Mouse (Mus musculus): ENCODE data around the gene Cbx5. TPM values are rescaled to one million over a fixed set of nuclear protein-coding genes. Genes with fewer than 3 reads are reported as not detected.

The Cbx5 gene
- polyA plus RNA-seq, 1 experiment = 52.3 TPM

DNA sequence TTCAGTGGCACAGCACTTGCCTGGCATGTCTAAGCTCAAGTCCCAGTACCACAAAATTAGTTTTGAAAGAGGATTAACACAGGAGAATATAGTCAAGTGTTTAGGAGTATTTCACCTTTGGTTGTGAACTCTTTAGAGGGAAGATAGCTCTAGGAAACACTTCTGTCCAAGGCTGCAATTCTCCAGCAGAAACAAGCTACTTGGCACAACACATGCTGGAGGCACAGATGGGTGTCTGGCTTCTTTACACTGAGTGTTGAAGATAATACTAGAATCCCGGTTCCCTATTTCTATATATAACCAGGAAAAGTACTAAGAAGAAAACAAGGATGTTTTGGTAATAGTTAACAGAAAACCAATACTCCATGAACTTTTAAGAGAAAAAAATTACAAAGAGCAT, 42.8 kb downstream of the Cbx5 start:
- no peak for TF ChIP-seq FOSL1 (IDR thresholded peaks at IDR 0.05; ENCODE audit: insufficient read depth, low read length, poor library complexity, severe bottlenecking)
- no peak for TF ChIP-seq CEBPB (IDR thresholded peaks at IDR 0.05; ENCODE audit: low read depth)
- no peak for TF ChIP-seq USF1 (IDR thresholded peaks at IDR 0.05; ENCODE audit: low read depth)
- no peak for TF ChIP-seq MYOG (IDR thresholded peaks at IDR 0.05; ENCODE audit: control insufficient read depth, extremely low read depth, insufficient read length)
- TF ChIP-seq MAX (IDR thresholded peaks at IDR 0.05) = no peak
- no peak for TF ChIP-seq MYOD1 (IDR thresholded peaks at IDR 0.05; ENCODE audit: control insufficient read depth, insufficient read length, low read depth)
- no peak for TF ChIP-seq CTCF (IDR thresholded peaks at IDR 0.05; ENCODE audit: control insufficient read depth, insufficient read depth, insufficient read length)
- Histone ChIP-seq H3K79me3 (ENCODE audit: low read depth) (peaks cover 9% of the 10 kb centered on the region), H3K27me3 (ENCODE audit: control insufficient read depth, insufficient read depth, insufficient read length) (no peaks in the 10 kb centered on the region), H3ac (ENCODE audit: control insufficient read depth, insufficient read length, low read depth) (no peak overlapping the region), H3K79me2 (ENCODE audit: control insufficient read depth, insufficient read depth) (peaks cover 19% of the 10 kb centered on the region), H3K4me3 (ENCODE audit: insufficient read depth, poor library complexity, severe bottlenecking) (no peak overlapping the region), H3K36me3 (ENCODE audit: control insufficient read depth, insufficient read depth) (peaks cover 99% of the 10 kb centered on the region)

DNA sequence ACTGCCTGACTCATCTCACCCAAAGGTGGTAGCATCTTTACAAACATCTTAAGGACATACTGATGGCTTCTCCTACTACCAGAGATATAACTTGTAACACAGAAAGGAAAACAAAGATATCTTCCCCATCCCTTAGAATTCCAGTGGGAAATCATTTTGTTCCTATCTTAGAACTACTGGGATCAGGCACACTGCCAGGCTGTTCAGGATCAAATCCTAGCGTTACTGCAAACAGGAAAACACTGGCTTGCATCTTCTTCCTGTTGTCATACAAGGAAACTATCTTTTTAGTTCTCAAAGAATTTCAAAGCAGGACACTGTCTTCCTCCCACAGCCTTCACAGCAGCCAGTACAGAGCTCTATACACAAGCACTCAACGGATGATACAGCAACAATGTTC, 46.0 kb downstream of the Cbx5 start:
- no peak overlapping the region for H3K4me3 ChIP-seq (ENCODE audit: insufficient read depth, poor library complexity, severe bottlenecking)
- TF ChIP-seq MAX (IDR thresholded peaks at IDR 0.05) (no peak), MYOD1 (IDR thresholded peaks at IDR 0.05; ENCODE audit: control insufficient read depth, insufficient read length, low read depth) (no peak), FOSL1 (IDR thresholded peaks at IDR 0.05; ENCODE audit: insufficient read depth, low read length, poor library complexity, severe bottlenecking) (no peak), CEBPB (IDR thresholded peaks at IDR 0.05; ENCODE audit: low read depth) (no peak), CTCF (IDR thresholded peaks at IDR 0.05; ENCODE audit: control insufficient read depth, insufficient read depth, insufficient read length) (no peak), USF1 (IDR thresholded peaks at IDR 0.05; ENCODE audit: low read depth) (no peak), MYOG (IDR thresholded peaks at IDR 0.05; ENCODE audit: control insufficient read depth, extremely low read depth, insufficient read length) (no peak)
- H3K79me2 ChIP-seq (ENCODE audit: control insufficient read depth, insufficient read depth) = peaks cover 12% of the 10 kb centered on the region
- peaks cover 88% of the 10 kb centered on the region for H3K36me3 ChIP-seq (ENCODE audit: control insufficient read depth, insufficient read depth)
- H3K79me3 ChIP-seq (ENCODE audit: low read depth) = peaks cover 3% of the 10 kb centered on the region
- H3ac ChIP-seq (ENCODE audit: control insufficient read depth, insufficient read length, low read depth) = no peak overlapping the region
- no peaks in the 10 kb centered on the region for H3K27me3 ChIP-seq (ENCODE audit: control insufficient read depth, insufficient read depth, insufficient read length)

DNA sequence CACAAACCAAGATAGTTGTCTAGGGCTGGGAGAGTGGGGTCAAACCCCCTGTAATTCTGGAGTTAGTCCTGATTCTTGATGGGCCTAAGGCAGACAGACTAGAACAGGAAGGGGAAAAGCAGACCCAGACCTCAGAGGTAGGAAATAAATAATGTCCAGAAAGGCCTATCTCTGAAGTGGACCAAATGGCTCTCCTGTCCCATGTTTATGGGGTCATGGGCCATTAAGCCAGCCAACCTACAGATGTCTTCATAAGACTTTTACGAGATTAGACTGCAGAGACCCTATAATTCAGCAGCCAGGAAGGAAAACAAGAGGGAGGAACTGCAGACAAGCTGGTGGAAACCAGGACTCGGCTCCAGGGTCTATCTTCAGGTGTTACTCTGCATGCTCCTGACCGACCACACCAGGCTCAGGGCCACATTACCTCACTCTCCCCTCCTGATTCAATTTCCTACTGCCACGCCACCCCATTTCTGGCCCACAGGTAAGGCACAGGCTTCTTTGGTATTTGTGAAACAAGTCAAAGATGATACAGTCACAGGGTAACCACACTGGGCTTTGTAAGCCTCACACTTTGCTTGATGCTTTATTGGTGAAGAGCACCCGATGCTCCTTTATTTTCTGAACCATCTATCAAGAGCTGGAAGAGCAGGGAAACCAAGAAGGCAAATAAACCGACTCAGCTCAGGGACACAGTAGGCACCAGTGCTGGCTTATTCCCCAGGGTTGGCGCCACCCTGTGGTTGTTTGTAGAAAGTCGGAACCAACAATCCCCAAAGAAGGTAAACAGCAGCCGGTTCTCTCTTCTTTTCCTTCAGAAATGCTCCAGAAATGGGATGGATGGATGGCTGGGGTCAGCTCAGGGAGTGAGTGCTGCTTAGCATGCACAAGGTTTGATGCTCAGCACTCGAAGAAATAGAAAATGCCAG, 48.8 kb downstream of the Cbx5 start:
- Histone ChIP-seq H3K36me3 (ENCODE audit: control insufficient read depth, insufficient read depth) (peaks cover 60% of the 10 kb centered on the region), H3K27me3 (ENCODE audit: control insufficient read depth, insufficient read depth, insufficient read length) (no peaks in the 10 kb centered on the region), H3ac (ENCODE audit: control insufficient read depth, insufficient read length, low read depth) (no peak overlapping the region), H3K79me3 (ENCODE audit: low read depth) (no peaks in the 10 kb centered on the region), H3K4me3 (ENCODE audit: insufficient read depth, poor library complexity, severe bottlenecking) (no peak overlapping the region), H3K79me2 (ENCODE audit: control insufficient read depth, insufficient read depth) (peaks cover 4% of the 10 kb centered on the region)
- no peak for TF ChIP-seq CEBPB (IDR thresholded peaks at IDR 0.05; ENCODE audit: low read depth)
- TF ChIP-seq FOSL1 (IDR thresholded peaks at IDR 0.05; ENCODE audit: insufficient read depth, low read length, poor library complexity, severe bottlenecking) = no peak
- no peak for TF ChIP-seq USF1 (IDR thresholded peaks at IDR 0.05; ENCODE audit: low read depth)
- peak; percentile 71 for TF ChIP-seq CTCF (IDR thresholded peaks at IDR 0.05; ENCODE audit: control insufficient read depth, insufficient read depth, insufficient read length)
- TF ChIP-seq MYOD1 (IDR thresholded peaks at IDR 0.05; ENCODE audit: control insufficient read depth, insufficient read length, low read depth) = no peak
- TF ChIP-seq MYOG (IDR thresholded peaks at IDR 0.05; ENCODE audit: control insufficient read depth, extremely low read depth, insufficient read length) = no peak
- no peak for TF ChIP-seq MAX (IDR thresholded peaks at IDR 0.05)

DNA sequence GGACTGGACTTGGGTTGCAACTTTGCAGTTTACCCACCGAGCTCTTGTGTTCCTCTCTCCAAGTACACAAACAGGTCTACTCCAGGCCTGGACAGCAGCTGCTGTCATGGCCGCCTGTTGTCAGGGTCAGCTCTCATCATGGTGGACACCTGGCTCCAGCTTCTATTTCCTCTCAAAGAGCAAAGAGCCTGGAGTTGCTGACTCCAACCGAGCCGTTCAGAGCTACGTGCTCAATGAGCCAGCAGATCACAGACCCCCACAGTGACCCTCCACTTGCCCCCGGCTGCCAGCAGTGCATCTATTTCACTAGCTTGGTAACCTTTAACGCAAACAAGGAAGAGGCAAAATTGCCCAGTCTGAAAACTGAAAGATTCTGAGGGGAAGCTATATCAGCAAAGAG, 49.5 kb downstream of the Cbx5 start:
- H3K4me3 ChIP-seq (ENCODE audit: insufficient read depth, poor library complexity, severe bottlenecking) = no peak overlapping the region
- H3K36me3 ChIP-seq (ENCODE audit: control insufficient read depth, insufficient read depth) = peaks cover 52% of the 10 kb centered on the region

DNA sequence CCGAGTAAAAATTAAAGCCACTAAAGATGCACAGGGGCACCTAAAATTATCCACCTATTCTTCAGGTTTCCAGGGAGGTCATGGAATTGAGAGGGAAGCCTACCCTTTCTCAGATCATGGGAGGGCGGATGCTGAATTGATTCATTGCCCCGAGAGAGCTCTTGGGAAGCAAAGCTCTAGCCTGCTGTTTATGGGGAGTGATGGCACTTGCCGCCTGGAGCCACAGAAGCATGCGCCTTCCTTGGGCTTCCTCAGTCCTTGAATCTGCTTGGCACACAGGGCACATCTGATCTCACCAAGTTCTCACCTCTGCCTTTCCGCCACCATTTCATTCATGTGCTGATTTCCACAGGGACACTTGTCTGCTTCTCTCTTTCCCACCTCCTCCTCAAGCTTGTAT, 51.8 kb downstream of the Cbx5 start:
- Histone ChIP-seq H3K27me3 (ENCODE audit: control insufficient read depth, insufficient read depth, insufficient read length) (no peaks in the 10 kb centered on the region), H3K4me3 (ENCODE audit: insufficient read depth, poor library complexity, severe bottlenecking) (no peak overlapping the region), H3K79me2 (ENCODE audit: control insufficient read depth, insufficient read depth) (no peaks in the 10 kb centered on the region), H3K36me3 (ENCODE audit: control insufficient read depth, insufficient read depth) (peaks cover 30% of the 10 kb centered on the region), H3K79me3 (ENCODE audit: low read depth) (no peaks in the 10 kb centered on the region), H3ac (ENCODE audit: control insufficient read depth, insufficient read length, low read depth) (no peak overlapping the region)
- TF ChIP-seq MAX (IDR thresholded peaks at IDR 0.05) (no peak), FOSL1 (IDR thresholded peaks at IDR 0.05; ENCODE audit: insufficient read depth, low read length, poor library complexity, severe bottlenecking) (no peak), MYOD1 (IDR thresholded peaks at IDR 0.05; ENCODE audit: control insufficient read depth, insufficient read length, low read depth) (no peak)

More for the DNA sequence above, 49.5 kb downstream of the Cbx5 start:
- H3K79me2 ChIP-seq (ENCODE audit: control insufficient read depth, insufficient read depth) = no peaks in the 10 kb centered on the region
- H3K27me3 ChIP-seq (ENCODE audit: control insufficient read depth, insufficient read depth, insufficient read length) = no peaks in the 10 kb centered on the region
- no peak overlapping the region for H3ac ChIP-seq (ENCODE audit: control insufficient read depth, insufficient read length, low read depth)
- TF ChIP-seq MYOG (IDR thresholded peaks at IDR 0.05; ENCODE audit: control insufficient read depth, extremely low read depth, insufficient read length) = no peak
- no peak for TF ChIP-seq CTCF (IDR thresholded peaks at IDR 0.05; ENCODE audit: control insufficient read depth, insufficient read depth, insufficient read length)
- no peaks in the 10 kb centered on the region for H3K79me3 ChIP-seq (ENCODE audit: low read depth)

Data from C2C12 (cell line).